Mouse (Mus musculus): ENCODE measurements around the gene Zpr1. TPM values are rescaled to one million over a fixed set of nuclear protein-coding genes. Genes with fewer than 3 reads are reported as not detected.

Zpr1 gene
- polyA plus RNA-seq, 1 experiment, result 28.7 TPM

GRCm38 (mm10) chr9:46329801-46330585, 57.1 kb downstream of the Zpr1 start:
- no peaks in the 10 kb centered on the region for H3K4me1 ChIP-seq (replicated peaks; ENCODE audit: control insufficient read depth, insufficient read depth, low read length)
- DNase-seq, result no peak
- TF ChIP-seq POLR2A (IDR thresholded peaks at IDR 0.05; ENCODE audit: control insufficient read depth, extremely low read depth, insufficient read depth, low read length, poor library complexity), result no peak
- TF ChIP-seq CTCF (IDR thresholded peaks at IDR 0.05; ENCODE audit: borderline replicate concordance, control insufficient read depth, extremely low read depth, insufficient read depth, low read length, poor library complexity), result no peak
- H3K27me3 ChIP-seq (ENCODE audit: control insufficient read depth, insufficient read depth, low read length), result no peaks in the 10 kb centered on the region; the same call in 1 of the 2 replicates
- no peaks in the 10 kb centered on the region for H3K36me3 ChIP-seq (ENCODE audit: control insufficient read depth, insufficient read depth, low read length)
- 45% methylated on average over 24 of the region's 24 CpGs for WGBS
- no peak overlapping the region for H3K27ac ChIP-seq (ENCODE audit: control insufficient read depth, insufficient read depth, low read length)
- H3K4me3 ChIP-seq (ENCODE audit: control insufficient read depth, insufficient read depth, low read length), result no peak overlapping the region

- Histone ChIP-seq H3K4me1 (replicated peaks; ENCODE audit: control insufficient read depth, insufficient read depth, low read length) (no peaks in the 10 kb centered on the region), H3K4me3 (ENCODE audit: control insufficient read depth, insufficient read depth, low read length) (no peak overlapping the region), H3K27ac (ENCODE audit: control insufficient read depth, insufficient read depth, low read length) (no peak overlapping the region), H3K36me3 (ENCODE audit: control insufficient read depth, insufficient read depth, low read length) (no peaks in the 10 kb centered on the region), H3K27me3 (ENCODE audit: control insufficient read depth, insufficient read depth, low read length) (no peaks in the 10 kb centered on the region; the same call in 1 of the 2 replicates)
- 66% methylated on average over 6 of the region's 6 CpGs for WGBS
- no peak for DNase-seq
- no peak for TF ChIP-seq CTCF (IDR thresholded peaks at IDR 0.05; ENCODE audit: borderline replicate concordance, control insufficient read depth, extremely low read depth, insufficient read depth, low read length, poor library complexity)
- TF ChIP-seq POLR2A (IDR thresholded peaks at IDR 0.05; ENCODE audit: control insufficient read depth, extremely low read depth, insufficient read depth, low read length, poor library complexity), result no peak
Measured at GRCm38 (mm10) chr9:46330586-46330895, 57.7 kb downstream of the Zpr1 start.

- H3K4me1 ChIP-seq (replicated peaks; ENCODE audit: control insufficient read depth, insufficient read depth, low read length), result no peaks in the 10 kb centered on the region
- no peak overlapping the region for H3K27ac ChIP-seq (ENCODE audit: control insufficient read depth, insufficient read depth, low read length)
- no peak overlapping the region for H3K4me3 ChIP-seq (ENCODE audit: control insufficient read depth, insufficient read depth, low read length)
- WGBS, result 88% methylated on average over 1 of the region's 1 CpGs
- TF ChIP-seq POLR2A (IDR thresholded peaks at IDR 0.05; ENCODE audit: control insufficient read depth, extremely low read depth, insufficient read depth, low read length, poor library complexity), result no peak
- no peak for TF ChIP-seq CTCF (IDR thresholded peaks at IDR 0.05; ENCODE audit: borderline replicate concordance, control insufficient read depth, extremely low read depth, insufficient read depth, low read length, poor library complexity)
- H3K27me3 ChIP-seq (ENCODE audit: control insufficient read depth, insufficient read depth, low read length), result no peaks in the 10 kb centered on the region; the same call in 1 of the 2 replicates
- DNase-seq, result no peak
- H3K36me3 ChIP-seq (ENCODE audit: control insufficient read depth, insufficient read depth, low read length), result no peaks in the 10 kb centered on the region
Measured at GRCm38 (mm10) chr9:46331301-46331700, 58.4 kb downstream of the Zpr1 start.

Other genes starting within 250 kb of the Zpr1 start
- gene Apoa1, start 44.5 kb upstream of the Zpr1 start, polyA plus RNA-seq (2012; rRNA removed), result 3.3 and 13.1 TPM in 2 replicates
- gene Apoc3, start 37.4 kb upstream of the Zpr1 start, polyA plus RNA-seq (2012; rRNA removed), result 6.5 and 22.7 TPM in 2 replicates
- gene Apoa4, start 32.4 kb upstream of the Zpr1 start, polyA plus RNA-seq (2012; rRNA removed), result 6.9 and 8.2 TPM in 2 replicates
- gene Apoa5, start 4.4 kb upstream of the Zpr1 start, polyA plus RNA-seq (2012; rRNA removed), result 0.09 and 3.4 TPM in 2 replicates
- 19.9 and 22.7 TPM in 2 replicates for gene Bud13, start 9.9 kb downstream of the Zpr1 start, polyA plus RNA-seq (2012; rRNA removed)
- 0.07 TPM in 1 of 2 replicates, not detected in the other for gene 4931429L15Rik, start 46.9 kb downstream of the Zpr1 start, polyA plus RNA-seq (2012; rRNA removed)